ENCODE assay signal across 30 mouse cellular contexts in the genomic region with DNA sequence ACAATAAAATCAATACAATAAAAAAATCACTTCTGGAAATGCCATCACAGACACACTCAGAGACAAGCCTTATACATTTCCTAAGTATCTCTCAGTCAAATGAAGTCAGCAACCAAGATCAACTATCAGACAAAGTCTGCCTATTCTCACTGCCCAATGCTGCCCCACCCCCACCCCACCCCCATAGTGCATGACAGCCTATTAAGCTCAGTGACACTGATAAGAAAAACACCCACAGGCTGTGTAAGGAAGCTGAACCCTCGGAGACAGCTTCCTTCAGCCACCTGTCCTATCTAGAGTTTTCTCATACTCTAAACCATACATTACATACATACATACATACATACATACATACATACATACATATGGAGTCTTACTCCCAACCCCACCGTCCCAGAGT. TPM values are rescaled to one million over a fixed set of nuclear protein-coding genes. Genes with fewer than 3 reads are reported as not detected.
DNase-seq lines count a peak whose midpoint lies in the region; ATAC-seq and TF ChIP-seq lines count a peak whose summit lies in the region.
"Had no signal": no experiment of that assay in that cellular context is flagged by ENCODE, and none has a peak within 500 bp of the region (broad histone marks: within the 10 kb centered on the region; RNA-seq: fewer than 3 reads in every experiment).

No protein-coding gene starts in this region.

- H3K4me2 ChIP-seq in intestine, embryonic 16.5 days (ENCODE audit: low read depth, low read length): no peak overlapping the region
- H3K4me2 ChIP-seq in liver, embryonic 15.5 days: peak overlapping the region; percentile 7; the same call in 1 of the 2 replicates
- no peak overlapping the region for H3K4me2 ChIP-seq in forebrain, embryonic 15.5 days (replicated peaks)
- H3K4me2 ChIP-seq: forebrain, embryonic 13.5 days; heart, embryonic 13.5 days; hindbrain, embryonic 15.5 days; limb, embryonic 12.5 days had no signal

- peaks cover 7% of the 10 kb centered on the region for H3K4me1 ChIP-seq in ES-Bruce4 (ENCODE audit: control insufficient read depth, insufficient read depth, low read length)
- peaks cover 10 to 17% of the 10 kb centered on the region in 2 experiments for H3K4me1 ChIP-seq in MEL (ENCODE audit: control insufficient read depth in 1 of 2, insufficient read depth in 2 of 2, low read length in 2 of 2)
- H3K4me1 ChIP-seq in intestine, embryonic 16.5 days (ENCODE audit: control insufficient read depth, insufficient read depth, low read length): peaks cover 2% of the 10 kb centered on the region; the same call in 1 of the 2 replicates
- peaks cover 43% of the 10 kb centered on the region for H3K4me1 ChIP-seq in liver, embryonic 15.5 days (replicated peaks)
- 0 out of 2 replicates have a peak, but pooled peaks cover 5% of the 10 kb centered on the region for H3K4me1 ChIP-seq in forebrain, embryonic 15.5 days
- H3K4me1 ChIP-seq: forebrain, embryonic 13.5 days; hindbrain, embryonic 10.5 days had no signal

- H3K9ac ChIP-seq in ES-Bruce4 (ENCODE audit: low read depth, poor library complexity, severe bottlenecking) (no peak overlapping the region), MEL (ENCODE audit: control insufficient read depth, low read depth, low read length, poor library complexity, severe bottlenecking) (no peak overlapping the region)
- no peak overlapping the region for H3K9ac ChIP-seq in intestine, embryonic 16.5 days (ENCODE audit: low read depth, low read length)
- no peak overlapping the region for H3K9ac ChIP-seq in liver, embryonic 15.5 days
- H3K9ac ChIP-seq in forebrain, embryonic 15.5 days (replicated peaks): no peak overlapping the region
- H3K9ac ChIP-seq: forebrain, embryonic 13.5 days; heart, embryonic 13.5 days; hindbrain, embryonic 15.5 days; limb, embryonic 12.5 days had no signal

- TF ChIP-seq EP300 in ES-Bruce4 (IDR thresholded peaks at IDR 0.05; ENCODE audit: insufficient read depth, low read depth, low read length) (no peak), MEL (IDR thresholded peaks at IDR 0.05; ENCODE audit: low read depth in 1 of 2, low read length in 2 of 2) (peak; percentile 35 to 52; a peak in 3 of 4 replicates)

- H3K9me3 ChIP-seq in ES-Bruce4 (replicated peaks; ENCODE audit: control insufficient read depth, insufficient read depth, low read length, poor library complexity, severe bottlenecking) (no peaks in the 10 kb centered on the region), MEL (replicated peaks; ENCODE audit: insufficient read depth, low read length) (no peaks in the 10 kb centered on the region)
- H3K9me3 ChIP-seq in intestine, embryonic 16.5 days (ENCODE audit: control insufficient read depth, low read length): no peaks in the 10 kb centered on the region
- no peaks in the 10 kb centered on the region for H3K9me3 ChIP-seq in liver, embryonic 15.5 days (replicated peaks)
- no peaks in the 10 kb centered on the region for H3K9me3 ChIP-seq in forebrain, embryonic 15.5 days
- H3K9me3 ChIP-seq: forebrain, embryonic 13.5 days; heart, embryonic 13.5 days; hindbrain, embryonic 10.5 days; hindbrain, embryonic 15.5 days; limb, embryonic 12.5 days had no signal

- H3K4me3 ChIP-seq in ES-Bruce4 (ENCODE audit: low read depth, low read length) (no peak overlapping the region), MEL (ENCODE audit: control insufficient read depth in 1 of 2, insufficient read depth in 1 of 2, low read depth in 2 of 2, low read length in 2 of 2) (no peak overlapping the region)
- no peak overlapping the region for H3K4me3 ChIP-seq in intestine, embryonic 16.5 days (ENCODE audit: low read length)
- no peak overlapping the region for H3K4me3 ChIP-seq in liver, embryonic 15.5 days (replicated peaks)
- H3K4me3 ChIP-seq in forebrain, embryonic 15.5 days: no peak overlapping the region
- H3K4me3 ChIP-seq: forebrain, embryonic 13.5 days; heart, adult 2 months; heart, embryonic 13.5 days; hindbrain, embryonic 10.5 days; hindbrain, embryonic 15.5 days; limb, embryonic 12.5 days had no signal

- H3K36me3 ChIP-seq in ES-Bruce4 (ENCODE audit: control insufficient read depth, insufficient read depth, low read length, poor library complexity, severe bottlenecking): no peaks in the 10 kb centered on the region
- H3K36me3 ChIP-seq in MEL (ENCODE audit: control insufficient read depth in 1 of 2, insufficient read depth in 2 of 2, low read length in 2 of 2): peaks cover 16% of the 10 kb centered on the region in 2 experiments
- peaks cover 4% of the 10 kb centered on the region; the same call in 1 of the 2 replicates for H3K36me3 ChIP-seq in intestine, embryonic 16.5 days (ENCODE audit: control insufficient read depth, insufficient read depth, low read length)
- peaks cover 29% of the 10 kb centered on the region for H3K36me3 ChIP-seq in liver, embryonic 15.5 days (replicated peaks)
- H3K36me3 ChIP-seq in forebrain, embryonic 15.5 days: peaks cover 11% of the 10 kb centered on the region

- DNase-seq in MEL (ENCODE audit: low read depth, low spot score): peak; percentile 62
- no peak for DNase-seq in kidney, postnatal 4 days
- no peak for DNase-seq in neural tube, embryonic 10.5 days (ENCODE audit: extremely low spot score, low spot score)
- DNase-seq: adrenal gland, postnatal 36 days; cerebellum, adult 8-10 months; cerebellum, postnatal 25 days; gastrocnemius, postnatal 36 days; heart, adult 2 months; heart, postnatal 14 days; kidney, adult 8-10 months; kidney, postnatal 14 days; lung, adult 18-20 months; lung, postnatal 4 days; midbrain, embryonic 14.5 days; right cerebral cortex, adult 18-20 months; spleen, adult 18-20 months; thymus, adult 18-20 months; thymus, postnatal 36 days had no signal

- TF ChIP-seq CTCF in ES-Bruce4 (IDR thresholded peaks at IDR 0.05; ENCODE audit: low read depth, low read length) (no peak), MEL (IDR thresholded peaks at IDR 0.05 in 2 of 3, conservative IDR thresholded peaks at IDR 0.05 in 1 of 3; ENCODE audit: control insufficient read depth in 1 of 3, insufficient read depth in 1 of 3, low read depth in 2 of 3, low read length in 3 of 3, poor library complexity in 1 of 3, severe bottlenecking in 1 of 3) (no peak)

- H3K27me3 ChIP-seq in ES-Bruce4 (ENCODE audit: control insufficient read depth, insufficient read depth, low read length, poor library complexity, severe bottlenecking): no peaks in the 10 kb centered on the region
- H3K27me3 ChIP-seq in MEL (ENCODE audit: control insufficient read depth in 1 of 2, insufficient read depth in 2 of 2, low read length in 2 of 2): no peaks in the 10 kb centered on the region
- H3K27me3 ChIP-seq in intestine, embryonic 16.5 days (replicated peaks; ENCODE audit: control insufficient read depth, insufficient read depth, low read length): no peaks in the 10 kb centered on the region
- H3K27me3 ChIP-seq in liver, embryonic 15.5 days: no peaks in the 10 kb centered on the region
- H3K27me3 ChIP-seq in forebrain, embryonic 15.5 days: no peaks in the 10 kb centered on the region
- H3K27me3 ChIP-seq: forebrain, embryonic 13.5 days; heart, embryonic 13.5 days; hindbrain, embryonic 15.5 days; limb, embryonic 12.5 days had no signal

- TF ChIP-seq POLR2A in ES-Bruce4 (IDR thresholded peaks at IDR 0.05; ENCODE audit: insufficient read depth, low read length) (no peak), MEL (IDR thresholded peaks at IDR 0.05; ENCODE audit: control insufficient read depth in 1 of 2, insufficient read depth in 1 of 2, low read depth in 1 of 2, low read length in 2 of 2, poor library complexity in 1 of 2) (no peak)

- WGBS in intestine, embryonic 16.5 days: 56% methylated on average over 2 of the region's 2 CpGs
- WGBS in liver, embryonic 15.5 days (ENCODE audit: insufficient replicate concordance): 21% methylated on average over 2 of the region's 2 CpGs
- WGBS in forebrain, embryonic 15.5 days: 89% methylated on average over 2 of the region's 2 CpGs

- no peak for TF ChIP-seq RAD21 in MEL (IDR thresholded peaks at IDR 0.05; ENCODE audit: low read depth, low read length)

- 0 out of 2 replicates have a peak, but pooled peaks have one; percentile 38 for ATAC-seq in intestine, embryonic 16.5 days
- peak; percentile 74 for ATAC-seq in liver, embryonic 15.5 days (ENCODE audit: insufficient read depth)
- ATAC-seq in forebrain, embryonic 15.5 days (replicated peaks): no peak
- ATAC-seq: forebrain, embryonic 13.5 days; inflammation-experienced regulatory T-cells, adult 6 months; lung, postnatal 0 days had no signal

- H3K27ac ChIP-seq in ES-Bruce4 (ENCODE audit: insufficient read depth, low read length) (peak overlapping the region; percentile 55; the same call in 1 of the 2 replicates), MEL (ENCODE audit: control insufficient read depth, low read depth, low read length) (peak overlapping the region; percentile 31; the same call in 1 of the 2 replicates)
- H3K27ac ChIP-seq in intestine, embryonic 16.5 days (ENCODE audit: low read length): no peak overlapping the region
- H3K27ac ChIP-seq in liver, embryonic 15.5 days (replicated peaks): no peak overlapping the region
- no peak overlapping the region for H3K27ac ChIP-seq in forebrain, embryonic 15.5 days (replicated peaks)
- H3K27ac ChIP-seq: forebrain, embryonic 13.5 days; heart, adult 2 months; heart, embryonic 13.5 days; hindbrain, embryonic 10.5 days; hindbrain, embryonic 15.5 days; limb, embryonic 12.5 days had no signal

- peaks cover 32% of the 10 kb centered on the region for H3K79me2 ChIP-seq in MEL (ENCODE audit: control insufficient read depth, insufficient read depth, low read length, poor library complexity)

TF ChIP-seq in MEL, 35 proteins besides CTCF, POLR2A, EP300 and RAD21 (continues in another document):
- no peak for TF ChIP-seq NRF1 (IDR thresholded peaks at IDR 0.05; ENCODE audit: insufficient read depth, low read depth, low read length, poor library complexity, severe bottlenecking)

RNA-seq across cellular contexts. Expression of gene Rab7, which starts 29.3 kb away (rescaled TPM):
- 154 and 163 TPM in 2 replicates for polyA plus RNA-seq in ES-Bruce4 (2011; ENCODE audit: insufficient read depth, insufficient read length, low read depth, missing spikeins)
- 47.6 and 49.6 TPM in 2 replicates for total RNA-seq in MEL (2012; rRNA removed)
- 100 to 1,000 TPM; 234 to 362 TPM for polyA plus RNA-seq in MEL (2012; ENCODE audit: insufficient read depth in 1 of 2, insufficient read length in 2 of 2, low read depth in 1 of 2, low replicate concordance in 2 of 2, missing spikeins in 1 of 2)
- 286 and 289 TPM in 2 replicates for polyA plus RNA-seq in intestine, embryonic 16.5 days (2015; fragmentation: Nextera tagmentation; extraction: Ambion mirVana)
- 110 and 117 TPM in 2 replicates for polyA plus RNA-seq in liver, embryonic 15.5 days (2015; fragmentation: Nextera tagmentation; extraction: Ambion mirVana)
- 295 and 302 TPM in 2 replicates for polyA plus RNA-seq in forebrain, embryonic 15.5 days (2015; fragmentation: Nextera tagmentation; extraction: Ambion mirVana)

RNA-seq across cellular contexts. Expression of gene H1fx, which starts 34.4 kb away (rescaled TPM):
- polyA plus RNA-seq in ES-Bruce4 (2011; ENCODE audit: insufficient read depth, insufficient read length, low read depth, missing spikeins) (39.0 and 47.3 TPM in 2 replicates), MEL (2012; ENCODE audit: insufficient read depth in 1 of 2, insufficient read length in 2 of 2, low read depth in 1 of 2, low replicate concordance in 2 of 2, missing spikeins in 1 of 2) (not detected)
- not detected in 2 replicates for total RNA-seq in MEL (2012; rRNA removed)
- polyA plus RNA-seq in intestine, embryonic 16.5 days (2015; fragmentation: Nextera tagmentation; extraction: Ambion mirVana): 2.4 and 4.1 TPM in 2 replicates
- polyA plus RNA-seq in liver, embryonic 15.5 days (2015; fragmentation: Nextera tagmentation; extraction: Ambion mirVana): 2.9 and 3.2 TPM in 2 replicates
- 50.3 and 70.8 TPM in 2 replicates for polyA plus RNA-seq in forebrain, embryonic 15.5 days (2015; fragmentation: Nextera tagmentation; extraction: Ambion mirVana)
- total RNA-seq: neutrophil, adult 5-6 weeks had no signal
- polyA plus RNA-seq: inflammation-experienced regulatory T-cells, adult 6 months had no signal

Comparison
In these comparisons a context has a peak if more than half of its experiments do, and no peak if none do; other contexts are left out.
1. H3K27ac ChIP-seq: peak in ES-Bruce4 (single experiment) and MEL (single experiment); none in intestine, embryonic 16.5 days (single experiment), liver, embryonic 15.5 days (single experiment) and forebrain, embryonic 15.5 days (single experiment).